In genomic region chr3:102096976-102097375, GRCm38 (mm10) we compare ENCODE assay signal across 15 mouse cellular contexts. TPM values are rescaled to one million over a fixed set of nuclear protein-coding genes. Genes with fewer than 3 reads are reported as not detected.
A peak's percentile ranks its signal among the peaks of the same experiment; 100 is the strongest.
DNase-seq lines count a peak whose midpoint lies in the region.
"Had no signal": no experiment of that assay in that cellular context is flagged by ENCODE, and none has a peak within 500 bp of the region (broad histone marks: within the 10 kb centered on the region; RNA-seq: fewer than 3 reads in every experiment).

No protein-coding gene starts in this region.

- peak; percentile 55 for DNase-seq in adrenal gland, adult 2 months
- DNase-seq in adrenal gland, postnatal 4 days (ENCODE audit: low spot score in 2 of 2), result no peak
- peak; percentile 34 to 54 for DNase-seq in adrenal gland, postnatal 36 days
- DNase-seq in adrenal gland, adult 8-10 months, result no peak
- DNase-seq: adrenal gland, postnatal 10 days; cerebellum, adult 11 months; cerebellum, adult 18-20 months; cerebellum, adult 8-10 months; cerebellum, adult 9-11 months; cerebellum, postnatal 36 days; embryo, embryonic 11 days had no signal

RNA-seq across cellular contexts. Expression of gene Casq2, which starts 10.8 kb away (rescaled TPM):
- total RNA-seq in adrenal gland, adult 2 months (2021), result 1 to 10 TPM; 1.7 to 2.0 TPM
- polyA plus RNA-seq in adrenal gland, adult 2 months (2012; rRNA removed), result 0.11 and 0.12 TPM in 2 replicates
- 10 to 100 TPM; 10.1 to 22.1 TPM for total RNA-seq in adrenal gland, postnatal 4 days (2021)
- total RNA-seq in adrenal gland, postnatal 36 days (2021), result 1 to 10 TPM in 1 of 2 experiments, under 1 TPM in 1; 0.69 to 1.3 TPM
- total RNA-seq in adrenal gland, adult 8-10 months (2022), result 1 to 10 TPM in 3 of 4 experiments, under 1 TPM in 1; 0.54 to 1.3 (median 1.2) TPM
- total RNA-seq: common myeloid progenitor, adult 5-6 weeks; MEL had no signal
- polyA plus RNA-seq: erythroblast, embryonic 14.5 days; forebrain, embryonic 10.5 days had no signal

Comparison
In these comparisons a context has a peak if more than half of its experiments do, and no peak if none do; other contexts are left out.
1. DNase-seq: peak in adrenal gland, adult 2 months (single experiment) and adrenal gland, postnatal 36 days (2 of 2); none in adrenal gland, postnatal 4 days (0 of 2) and adrenal gland, adult 8-10 months (single experiment).